Mouse (Mus musculus) E14TG2a.4 (cell line): ENCODE measurements around the gene Ptprcap.
"Not testable (repeated sequence)": the region's sequence is repeated elsewhere in the genome, so short reads cannot be mapped to it uniquely, and the experiment has no call there.

ENCODE experiments used
- H3K27me3 ChIP-seq: 2 replicates; pipeline ENCODE4 v1.6.1; 2014; ENCODE audit warnings: low read length, control low read depth; ENCODE audit not compliant: insufficient read depth
- H3K36me3 ChIP-seq: 2 replicates; pipeline ENCODE4 v1.6.1; 2014; ENCODE audit warnings: low read length, control low read depth; ENCODE audit not compliant: insufficient read depth
- H3K4me1 ChIP-seq: replicated peaks from 2 replicates; pipeline ENCODE4 v1.6.1; 2014; ENCODE audit warnings: low read depth, low read length, control low read depth
- H3K4me3 ChIP-seq: replicated peaks from 2 replicates; pipeline ENCODE4 v1.5.1; 2014; ENCODE audit warnings: mild to moderate bottlenecking, low read length
- H3K9me3 ChIP-seq: 2 replicates; pipeline ENCODE4 v1.6.1; 2014; ENCODE audit warnings: low read length, control low read depth
- CTCF ChIP-seq: conservative IDR thresholded peaks from 2 replicates; pipeline ENCODE4 v1.5.1; 2014; ENCODE audit warnings: low read length
- NANOG ChIP-seq: IDR thresholded peaks from 2 replicates; pipeline ENCODE4 v1.6.1; 2014; ENCODE audit warnings: borderline replicate concordance, low read length, mixed read lengths
- POU5F1 ChIP-seq: IDR thresholded peaks from 2 replicates; pipeline ENCODE4 v1.6.1; 2014; ENCODE audit warnings: low read length, borderline replicate concordance

Ptprcap gene

GRCm38 (mm10) chr19:4114551-4114950 lies 38.9 kb upstream of the Ptprcap start:
- Histone ChIP-seq H3K9me3 (no peaks in the 10 kb centered on the region), H3K4me3 (no peak overlapping the region), H3K27me3 (peaks cover 6% of the 10 kb centered on the region; the same call in 1 of the 2 replicates), H3K4me1 (peaks cover 44% of the 10 kb centered on the region), H3K36me3 (peaks cover 77% of the 10 kb centered on the region)
- TF ChIP-seq POU5F1 (no peak), CTCF (no peak), NANOG (no peak)

- H3K36me3 ChIP-seq, result peaks cover 82% of the 10 kb centered on the region
- H3K9me3 ChIP-seq, result no peaks in the 10 kb centered on the region
- no peak overlapping the region for H3K4me3 ChIP-seq
- H3K27me3 ChIP-seq, result peaks cover 6% of the 10 kb centered on the region; the same call in 1 of the 2 replicates
- no peak for TF ChIP-seq NANOG
- TF ChIP-seq CTCF, result no peak
- H3K4me1 ChIP-seq, result peaks cover 44% of the 10 kb centered on the region
These were observed 38.3 kb upstream of the Ptprcap start for GRCm38 (mm10) chr19:4115144-4115543.

DNA sequence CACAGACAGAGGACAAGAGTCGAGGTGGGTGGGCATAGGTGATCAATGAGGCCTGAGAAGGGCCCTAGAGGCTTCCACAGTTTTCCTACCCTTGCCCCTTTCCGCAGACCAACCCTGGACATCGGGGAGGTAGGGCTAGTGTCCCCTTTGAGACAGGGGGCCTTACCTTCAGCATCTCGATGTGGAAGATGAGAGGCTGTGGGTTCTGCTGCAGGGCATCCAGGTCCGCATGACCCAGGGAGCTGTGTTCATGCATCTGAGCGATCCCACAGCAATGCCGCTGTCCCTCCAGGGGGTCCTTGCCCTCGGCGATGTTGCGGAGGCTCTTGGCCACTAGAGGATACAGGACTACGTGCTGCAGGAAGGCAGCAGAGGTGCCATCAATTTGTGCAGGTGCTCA lies 37.6 kb upstream of the Ptprcap start:
- Histone ChIP-seq H3K27me3 (no peaks in the 10 kb centered on the region), H3K9me3 (no peaks in the 10 kb centered on the region), H3K4me1 (peaks cover 44% of the 10 kb centered on the region), H3K36me3 (peaks cover 82% of the 10 kb centered on the region), H3K4me3 (no peak overlapping the region)
- TF ChIP-seq POU5F1, result no peak
- TF ChIP-seq NANOG, result no peak
- no peak for TF ChIP-seq CTCF

- TF ChIP-seq POU5F1 (no peak), CTCF (no peak)
- H3K4me3 ChIP-seq, result no peak overlapping the region
These were observed 36.4 kb upstream of the Ptprcap start for GRCm38 (mm10) chr19:4117006-4117405.

GRCm38 (mm10) chr19:4118350-4118749 lies 35.1 kb upstream of the Ptprcap start:
- no peak for TF ChIP-seq POU5F1
- no peak for TF ChIP-seq NANOG
- TF ChIP-seq CTCF, result no peak

More at GRCm38 (mm10) chr19:4117006-4117405, 36.4 kb upstream of the Ptprcap start:
- Histone ChIP-seq H3K36me3 (peaks cover 76% of the 10 kb centered on the region), H3K4me1 (peaks cover 46% of the 10 kb centered on the region), H3K9me3 (no peaks in the 10 kb centered on the region), H3K27me3 (no peaks in the 10 kb centered on the region)

DNA sequence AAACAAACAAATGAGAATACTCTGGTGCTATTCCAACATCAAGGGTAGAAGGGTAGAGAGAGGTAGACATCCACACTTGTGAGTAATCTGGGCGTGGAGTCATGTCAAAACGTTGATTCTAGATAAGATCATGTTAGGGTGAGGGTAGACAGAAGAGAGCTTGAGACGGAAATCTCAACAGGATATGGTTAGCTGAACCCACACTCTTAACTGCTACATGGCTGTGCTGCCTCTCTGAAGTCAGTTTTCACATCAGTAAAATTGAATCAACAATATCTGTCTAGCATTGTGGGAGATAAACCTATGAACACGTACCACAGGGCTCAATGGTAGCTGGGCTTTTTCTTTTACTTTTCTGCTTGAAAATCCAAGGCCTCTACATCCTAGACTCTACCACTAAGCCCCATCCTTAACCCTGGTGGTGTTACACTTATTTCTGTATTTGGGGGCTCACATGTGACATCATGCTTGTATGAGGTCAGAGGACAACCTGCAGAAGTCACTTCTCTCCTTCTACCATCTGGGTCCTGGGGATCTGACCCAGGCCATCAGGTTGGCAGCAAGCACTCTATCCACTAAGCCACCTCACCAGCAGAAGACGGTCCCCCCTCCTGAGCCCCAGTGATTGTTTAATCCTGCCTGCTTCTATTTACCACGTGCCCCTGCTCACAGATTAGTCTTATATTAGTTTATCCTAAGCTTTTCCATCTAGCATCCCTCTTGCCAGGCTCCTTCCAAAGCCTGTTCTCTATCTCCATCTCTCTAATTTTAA lies 33.5 kb upstream of the Ptprcap start:
- H3K27me3 ChIP-seq, result no peaks in the 10 kb centered on the region
- H3K9me3 ChIP-seq, result no peaks in the 10 kb centered on the region
- H3K4me1 ChIP-seq, result peaks cover 51% of the 10 kb centered on the region
- TF ChIP-seq POU5F1, result no peak
- TF ChIP-seq NANOG, result no peak
- TF ChIP-seq CTCF, result no peak
- no peak overlapping the region for H3K4me3 ChIP-seq
- H3K36me3 ChIP-seq, result peaks cover 48% of the 10 kb centered on the region

More at GRCm38 (mm10) chr19:4118350-4118749, 35.1 kb upstream of the Ptprcap start:
- H3K4me3 ChIP-seq, result no peak overlapping the region
- peaks cover 46% of the 10 kb centered on the region for H3K4me1 ChIP-seq
- H3K27me3 ChIP-seq, result no peaks in the 10 kb centered on the region
- peaks cover 64% of the 10 kb centered on the region for H3K36me3 ChIP-seq
- no peaks in the 10 kb centered on the region for H3K9me3 ChIP-seq

GRCm38 (mm10) chr19:4120496-4120895 lies 32.9 kb upstream of the Ptprcap start:
- H3K36me3 ChIP-seq, result peaks cover 42% of the 10 kb centered on the region
- no peaks in the 10 kb centered on the region for H3K9me3 ChIP-seq
- H3K4me3 ChIP-seq, result no peak overlapping the region
- no peaks in the 10 kb centered on the region for H3K27me3 ChIP-seq
- no peak for TF ChIP-seq POU5F1
- no peak for TF ChIP-seq NANOG
- no peak for TF ChIP-seq CTCF
- peaks cover 54% of the 10 kb centered on the region for H3K4me1 ChIP-seq

DNA sequence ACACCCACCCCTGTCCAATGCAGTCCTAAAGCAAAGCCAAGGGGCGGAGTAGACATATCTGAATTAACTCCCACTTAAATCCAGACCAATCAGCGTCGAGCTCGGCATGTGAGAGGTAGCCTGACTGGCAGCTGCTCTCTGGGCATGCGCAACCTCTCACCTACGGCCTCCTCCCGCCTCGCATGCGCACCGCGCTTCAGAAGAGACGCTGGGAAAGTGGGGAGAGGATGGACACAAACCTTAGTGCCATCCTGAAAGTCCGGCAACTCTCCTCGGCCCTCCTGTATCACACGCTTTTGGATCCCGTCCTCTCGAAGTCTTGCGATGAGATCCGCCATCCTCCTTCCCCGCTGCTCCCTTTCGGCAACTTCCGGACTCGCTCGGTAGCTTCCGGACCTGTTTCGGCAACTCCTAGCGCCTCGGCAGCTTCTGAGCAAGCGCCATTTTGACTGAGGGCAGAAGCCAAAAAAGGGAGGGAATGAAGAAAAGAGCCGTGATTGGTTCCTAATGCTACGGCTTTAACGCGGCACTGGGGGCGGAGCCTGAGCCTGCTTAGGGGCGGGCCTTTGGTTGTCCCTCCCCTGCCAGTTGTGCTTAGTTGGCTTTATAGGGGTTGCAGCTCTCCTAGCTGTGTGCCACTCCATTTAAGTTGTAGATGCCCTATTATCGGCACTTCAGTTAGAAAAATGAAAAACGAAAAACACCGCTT lies 32.2 kb upstream of the Ptprcap start:
- Histone ChIP-seq H3K4me3 (peak overlapping the region; percentile 78), H3K4me1 (peaks cover 54% of the 10 kb centered on the region), H3K27me3 (no peaks in the 10 kb centered on the region), H3K9me3 (no peaks in the 10 kb centered on the region), H3K36me3 (peaks cover 35% of the 10 kb centered on the region)
- no peak for TF ChIP-seq CTCF
- TF ChIP-seq POU5F1, result no peak
- TF ChIP-seq NANOG, result no peak

DNA sequence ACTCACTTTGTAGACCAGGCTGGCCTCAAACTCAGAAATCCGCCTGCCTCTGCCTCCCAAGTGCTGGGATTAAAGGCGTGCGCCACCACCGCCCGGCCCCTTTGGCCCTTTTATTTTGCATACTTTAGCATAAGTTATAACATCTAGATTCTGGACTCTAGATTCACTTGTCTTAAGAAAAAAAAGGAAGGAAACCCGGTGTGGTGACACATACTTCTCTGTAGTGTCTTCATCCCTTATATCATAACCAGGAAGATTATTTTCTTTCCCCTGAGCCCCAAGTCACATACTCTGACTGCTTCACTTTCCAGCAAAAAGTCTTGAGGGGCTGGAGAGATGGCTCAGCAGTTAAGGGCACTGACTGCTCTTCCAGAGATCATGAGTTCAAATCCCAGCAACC lies 31.5 kb upstream of the Ptprcap start:
- H3K27me3 ChIP-seq, H3K9me3 ChIP-seq: not testable (repeated sequence)
- Histone ChIP-seq H3K4me1 (peaks cover 60% of the 10 kb centered on the region), H3K4me3 (peak overlapping the region; percentile 78), H3K36me3 (peaks cover 28% of the 10 kb centered on the region)
